Mouse (Mus musculus) right cerebral cortex, adult 18-20 months (tissue): ENCODE results near the gene B230217C12Rik.
"Not testable (repeated sequence)": the region's sequence is repeated elsewhere in the genome, so short reads cannot be mapped to it uniquely, and the experiment has no call there.

Experiments used
- DNase-seq: peaks from one replicate; pipeline ENCODE4 v3.0.0; 2022; ENCODE audit warnings: mixed read lengths

B230217C12Rik gene

DNA sequence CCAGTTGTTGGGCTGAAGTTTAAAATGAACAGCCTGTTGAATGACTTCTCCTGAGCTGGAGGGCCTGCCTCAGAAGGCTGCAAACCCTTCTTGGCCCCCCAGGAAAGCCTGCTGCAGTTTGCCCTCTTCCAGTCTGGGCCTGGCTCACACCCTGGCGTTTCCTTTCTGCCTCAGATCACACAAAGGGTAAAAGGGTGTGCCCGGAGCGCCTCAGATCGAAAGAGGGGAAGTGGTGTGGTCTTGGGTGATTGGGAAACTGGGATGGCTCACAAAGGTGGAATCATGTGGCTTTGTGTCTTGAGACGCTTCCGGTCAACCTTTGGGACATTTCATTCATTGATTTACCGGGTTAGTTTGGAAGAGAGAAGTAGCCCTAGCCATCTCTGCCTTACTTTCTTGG lies 14.2 kb upstream of the B230217C12Rik start:
- DNase-seq, result no peak

GRCm38 (mm10) chr11:97827654-97828053 lies 12.9 kb upstream of the B230217C12Rik start:
- DNase-seq, result peak; percentile 57

DNA sequence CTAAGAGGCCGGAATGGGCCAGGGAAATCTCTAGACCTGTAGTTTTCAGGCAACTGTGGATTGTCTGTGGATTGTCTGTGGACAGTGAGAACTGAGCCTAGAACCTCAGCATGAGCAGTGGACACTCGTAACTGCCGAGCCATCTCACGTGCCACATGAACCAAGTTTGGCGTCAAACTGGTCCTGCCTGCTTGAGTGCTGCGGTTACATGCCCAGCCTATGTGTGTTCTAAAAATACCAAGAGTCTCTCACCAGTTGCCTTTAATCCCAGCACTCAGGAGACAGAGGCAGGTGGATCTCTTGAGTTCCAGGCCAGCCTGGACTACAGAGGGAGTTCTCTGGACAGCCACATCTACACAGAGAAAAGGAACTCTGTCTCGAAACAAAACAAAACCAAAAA lies 11.2 kb upstream of the B230217C12Rik start:
- no peak for DNase-seq

- DNase-seq, result no peak
These were observed 10.6 kb upstream of the B230217C12Rik start for GRCm38 (mm10) chr11:97829913-97830476.

DNA sequence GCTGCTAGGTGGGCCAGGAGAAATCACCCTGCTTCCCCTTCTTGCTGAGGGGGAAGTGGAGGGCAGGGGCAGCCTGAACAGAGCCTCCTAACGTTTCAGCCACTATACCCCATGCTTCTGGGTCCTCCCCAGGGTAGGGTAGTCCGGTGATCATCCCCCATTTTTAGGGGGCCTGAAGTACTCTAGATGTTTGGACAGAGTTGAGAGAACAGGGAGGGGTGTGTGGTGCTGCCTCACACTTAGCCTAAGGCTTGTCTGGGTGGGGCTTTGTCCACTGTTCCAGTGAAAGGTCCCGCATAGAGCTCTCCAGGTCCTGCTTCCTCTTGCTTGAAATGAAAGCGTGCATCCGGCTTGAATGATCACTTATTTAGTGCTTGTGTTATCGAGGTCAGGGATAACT lies 10.1 kb upstream of the B230217C12Rik start:
- DNase-seq, result no peak

- DNase-seq, result no peak
These were observed 8.6 kb upstream of the B230217C12Rik start for GRCm38 (mm10) chr11:97832001-97832400.

- DNase-seq, result no peak
These were observed 7.2 kb upstream of the B230217C12Rik start for GRCm38 (mm10) chr11:97833352-97833751.

DNA sequence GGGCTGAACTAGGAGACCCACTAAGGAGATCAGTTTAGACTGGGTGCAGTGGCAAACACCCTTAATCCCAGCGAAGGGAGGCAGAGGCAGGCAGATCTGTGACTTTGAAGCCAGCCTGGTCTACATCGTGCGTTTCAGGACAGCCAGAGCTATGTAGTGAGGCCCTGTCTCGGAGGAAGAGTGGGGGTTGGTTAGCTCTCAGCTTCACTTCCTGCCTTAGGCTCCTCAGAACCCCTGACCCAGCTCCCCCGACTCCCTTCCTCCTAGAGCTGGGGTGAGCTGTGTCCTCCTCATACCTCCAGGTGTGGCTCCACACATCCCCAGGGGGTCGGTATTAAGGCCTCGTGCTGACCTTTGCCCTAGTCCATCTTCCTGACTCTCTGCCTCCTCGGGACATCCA lies 4.0 kb upstream of the B230217C12Rik start:
- DNase-seq, result no peak

GRCm38 (mm10) chr11:97837051-97837450 lies 3.5 kb upstream of the B230217C12Rik start:
- not testable (repeated sequence) for DNase-seq

GRCm38 (mm10) chr11:97837641-97838149 lies 2.9 kb upstream of the B230217C12Rik start:
- DNase-seq, result no peak

DNA sequence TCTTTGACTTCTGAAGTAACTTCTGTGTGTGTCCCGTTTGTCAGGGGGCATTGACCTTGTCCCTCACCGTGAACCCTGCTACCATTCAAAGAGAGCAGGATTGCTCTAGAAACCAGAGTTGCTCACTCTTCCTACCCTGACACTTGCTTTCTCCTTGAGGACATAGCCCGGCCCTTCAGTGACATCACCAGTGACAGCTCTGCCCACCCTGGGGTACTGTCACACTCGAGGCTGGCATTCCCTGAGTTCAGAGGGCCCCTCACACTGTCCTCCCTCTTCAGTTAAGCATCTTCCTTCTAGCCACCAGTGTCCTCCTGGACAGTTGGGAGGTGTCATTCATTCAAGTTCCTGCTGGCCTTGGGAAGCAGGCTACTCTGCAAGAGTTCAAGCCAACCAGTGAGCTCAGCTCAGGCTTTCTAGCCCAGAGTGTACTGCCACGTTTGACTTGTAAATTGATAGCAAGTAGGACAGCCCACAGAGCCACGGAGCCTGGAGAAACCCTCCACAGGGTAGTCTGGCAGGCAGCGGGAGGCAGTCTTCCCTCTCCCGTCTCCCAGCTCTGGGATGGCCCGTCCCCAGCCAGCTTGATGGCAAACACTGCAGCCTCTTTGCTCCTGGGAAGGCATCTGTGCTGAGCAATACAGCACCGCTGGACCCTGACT lies 1.7 kb upstream of the B230217C12Rik start:
- no peak for DNase-seq

GRCm38 (mm10) chr11:97839441-97840134 lies 992 bp upstream of the B230217C12Rik start:
- no peak for DNase-seq

- no peak for DNase-seq
These were observed 467 bp upstream of the B230217C12Rik start for GRCm38 (mm10) chr11:97840135-97840490.

DNA sequence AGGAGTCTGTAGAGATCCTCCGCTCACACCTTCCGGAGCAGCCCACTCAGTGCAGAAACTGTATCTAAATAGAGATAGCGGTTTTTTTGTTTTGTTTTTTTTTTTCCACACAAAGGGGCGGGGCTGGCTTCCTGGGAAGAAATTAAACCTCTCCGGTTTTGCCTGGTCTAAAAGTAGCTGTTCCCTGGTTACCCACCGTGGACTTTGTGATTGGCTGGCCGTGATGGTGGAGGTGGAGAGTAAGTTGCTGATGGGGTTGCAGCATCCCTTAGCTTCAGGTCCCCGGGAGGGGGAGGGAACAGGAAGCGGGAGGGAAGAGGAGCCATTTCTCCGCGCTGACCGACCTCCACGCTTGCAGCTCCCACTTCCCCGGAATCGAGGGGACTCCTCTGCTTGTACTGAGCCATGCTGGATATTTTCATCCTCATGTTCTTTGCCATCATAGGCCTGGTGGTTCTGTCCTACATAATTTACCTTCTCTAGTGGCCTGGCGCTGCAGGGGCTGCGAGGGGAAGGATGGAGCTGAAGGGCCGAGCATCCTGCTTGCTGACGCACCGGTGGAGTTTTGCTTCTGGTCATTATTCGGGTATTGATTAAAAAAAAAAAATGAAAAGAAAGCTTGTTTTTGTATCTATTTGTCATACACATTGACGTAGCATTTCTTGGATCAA lies 546 bp downstream of the B230217C12Rik start:
- DNase-seq, result peak; percentile 97

DNA sequence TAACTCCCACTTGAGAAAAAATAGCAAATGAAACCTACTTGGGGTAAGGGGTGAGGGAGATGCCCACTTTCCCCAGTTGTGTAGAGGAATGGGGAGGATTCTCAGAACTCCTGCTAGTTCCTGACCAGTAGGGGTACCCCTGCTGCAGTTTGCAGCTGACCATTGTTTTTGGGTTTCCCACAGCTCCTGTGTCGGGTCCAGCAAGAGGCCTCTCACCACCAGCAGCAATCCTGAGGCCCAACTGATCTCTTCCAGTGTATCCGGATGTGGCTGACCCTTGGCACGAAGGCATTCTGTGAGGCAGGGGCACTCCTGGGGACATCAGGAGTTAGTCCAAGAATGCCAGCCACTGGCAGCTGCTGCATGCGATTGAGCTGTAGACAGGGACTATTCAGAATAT lies 1.4 kb downstream of the B230217C12Rik start:
- no peak for DNase-seq

GRCm38 (mm10) chr11:97850367-97850766 lies 9.8 kb downstream of the B230217C12Rik start:
- no peak for DNase-seq

GRCm38 (mm10) chr11:97851601-97852000 lies 11.0 kb downstream of the B230217C12Rik start:
- DNase-seq, result no peak

DNA sequence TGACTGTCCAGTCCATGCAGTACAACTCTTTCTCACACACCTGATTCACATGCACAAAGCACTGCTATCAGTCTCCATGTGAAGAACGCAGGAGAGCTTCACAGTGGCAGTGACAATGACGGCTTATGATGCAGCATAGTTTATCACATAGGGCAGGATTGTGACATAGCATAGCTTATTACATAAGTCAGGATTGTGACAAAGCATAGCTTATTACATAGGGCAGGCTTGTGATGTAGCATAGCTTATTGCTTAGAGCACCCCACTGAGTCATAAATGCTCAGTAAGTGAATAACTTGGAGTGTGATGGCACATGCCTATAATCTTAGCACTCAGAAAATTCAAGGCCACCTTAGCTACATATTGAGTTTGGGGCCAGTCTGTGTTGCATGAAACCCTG lies 14.9 kb downstream of the B230217C12Rik start:
- DNase-seq, result no peak

GRCm38 (mm10) chr11:97862148-97862547 lies 21.6 kb downstream of the B230217C12Rik start:
- DNase-seq, result no peak

DNA sequence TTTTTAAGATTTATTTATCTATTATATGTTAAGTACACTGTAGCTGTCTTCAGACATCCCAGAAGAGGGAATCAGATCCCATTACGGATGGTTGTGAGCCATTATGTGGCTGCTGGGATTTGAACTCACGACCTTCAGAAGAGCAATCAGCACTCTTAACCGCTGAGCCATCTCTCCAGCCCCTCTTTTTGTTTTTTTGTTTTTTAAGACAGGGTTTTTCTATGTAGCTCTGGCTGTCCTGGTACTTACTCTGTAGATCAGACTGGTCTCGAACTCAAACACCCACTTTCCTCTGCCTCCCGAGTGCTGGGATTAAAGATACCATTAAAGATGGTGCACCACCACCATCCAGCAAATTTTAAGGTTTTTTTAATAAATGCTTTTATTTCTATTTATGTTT lies 24.8 kb downstream of the B230217C12Rik start:
- no peak for DNase-seq

- no peak for DNase-seq
These were observed 25.7 kb downstream of the B230217C12Rik start for GRCm38 (mm10) chr11:97866091-97866888.

GRCm38 (mm10) chr11:97867591-97867990 lies 27.0 kb downstream of the B230217C12Rik start:
- DNase-seq, result peak; percentile 73

- DNase-seq, result not testable (repeated sequence)
These were observed 31.8 kb downstream of the B230217C12Rik start for GRCm38 (mm10) chr11:97872378-97872777.
